In genomic region chr11:120483448-120483934, GRCm38 (mm10) we compare ENCODE assay signal across 8 mouse cellular contexts. TPM values are rescaled to one million over a fixed set of nuclear protein-coding genes. Genes with fewer than 3 reads are reported as not detected.
DNase-seq lines count a peak whose midpoint lies in the region; ATAC-seq and TF ChIP-seq lines count a peak whose summit lies in the region.

No protein-coding gene starts in this region.

- no peaks in the 10 kb centered on the region for H3K27me3 ChIP-seq in heart, embryonic 11.5 days (ENCODE audit: control insufficient read depth, insufficient read depth, low read length)
- H3K27me3 ChIP-seq in G1E (ENCODE audit: insufficient read depth, low read length), result no peaks in the 10 kb centered on the region
- H3K27me3 ChIP-seq in hindbrain, embryonic 12.5 days, result no peaks in the 10 kb centered on the region
- no peaks in the 10 kb centered on the region for H3K27me3 ChIP-seq in midbrain, embryonic 10.5 days (ENCODE audit: low read depth, poor library complexity, severe bottlenecking)
- no peaks in the 10 kb centered on the region for H3K27me3 ChIP-seq in cerebellum, adult 2 months (ENCODE audit: control insufficient read depth, insufficient read depth, low read length)

- no peak for ATAC-seq in heart, embryonic 11.5 days (replicated peaks; ENCODE audit: insufficient number of reproducible peaks, low FRiP score, low TSS enrichment)
- ATAC-seq in G1E (ENCODE audit: extremely low read depth, insufficient number of reproducible peaks, low FRiP score, poor library complexity, severe bottlenecking), result no peak
- ATAC-seq in hindbrain, embryonic 12.5 days (ENCODE audit: low FRiP score), result no peak

- H3K4me1 ChIP-seq in heart, embryonic 11.5 days (ENCODE audit: control insufficient read depth, insufficient read depth, low read length), result peaks cover 14% of the 10 kb centered on the region
- H3K4me1 ChIP-seq in G1E (ENCODE audit: insufficient read depth, low read depth, low read length), result peaks cover 52% of the 10 kb centered on the region
- peaks cover 18% of the 10 kb centered on the region for H3K4me1 ChIP-seq in hindbrain, embryonic 12.5 days
- H3K4me1 ChIP-seq in midbrain, embryonic 10.5 days, result peaks cover 23% of the 10 kb centered on the region
- H3K4me1 ChIP-seq in cerebellum, adult 2 months (ENCODE audit: control insufficient read depth, insufficient read depth, low read length), result no peaks in the 10 kb centered on the region

- TF ChIP-seq POLR2A in cerebellum, adult 2 months (IDR thresholded peaks at IDR 0.05; ENCODE audit: borderline replicate concordance, insufficient read depth, low read length), result no peak

- H3K9me3 ChIP-seq in heart, embryonic 11.5 days (replicated peaks; ENCODE audit: control insufficient read depth, low read length), result no peaks in the 10 kb centered on the region
- H3K9me3 ChIP-seq in G1E (replicated peaks), result no peaks in the 10 kb centered on the region
- H3K9me3 ChIP-seq in hindbrain, embryonic 12.5 days (replicated peaks), result no peaks in the 10 kb centered on the region
- no peaks in the 10 kb centered on the region for H3K9me3 ChIP-seq in midbrain, embryonic 10.5 days (replicated peaks)

- TF ChIP-seq CTCF in G1E (IDR thresholded peaks at IDR 0.05; ENCODE audit: low read depth, low read length), result no peak
- TF ChIP-seq CTCF in cerebellum, adult 2 months (IDR thresholded peaks at IDR 0.05; ENCODE audit: borderline replicate concordance, insufficient read depth, low read depth, low read length), result no peak

- DNase-seq in heart, postnatal 10 days, result no peak
- no peak for DNase-seq in G1E (ENCODE audit: low spot score)
- DNase-seq in midbrain, embryonic 10.5 days (ENCODE audit: low spot score), result no peak
- no peak for DNase-seq in right cerebral cortex, postnatal 25 days
- DNase-seq in cerebellum, adult 2 months, result no peak
- DNase-seq in adrenal gland, postnatal 10 days, result no peak

- 83% methylated on average over 7 of the region's 7 CpGs for WGBS in heart, embryonic 11.5 days (ENCODE audit: insufficient replicate concordance)
- 93% methylated on average over 7 of the region's 7 CpGs for WGBS in hindbrain, embryonic 12.5 days
- 87% methylated on average over 7 of the region's 7 CpGs for WGBS in midbrain, embryonic 10.5 days
- 65% methylated on average over 7 of the region's 7 CpGs for WGBS in cerebellum, adult 2 months

- intact Hi-C loops in heart, postnatal 10 days (cut with DNase I), result no loop called here

- H3K4me2 ChIP-seq in heart, embryonic 11.5 days, result peak overlapping the region; percentile 74
- peak overlapping the region; percentile 93 for H3K4me2 ChIP-seq in hindbrain, embryonic 12.5 days (replicated peaks)

- H3K9ac ChIP-seq in heart, embryonic 11.5 days (ENCODE audit: low read depth, low read length), result peak overlapping the region; percentile 96
- H3K9ac ChIP-seq in hindbrain, embryonic 12.5 days, result peak overlapping the region; percentile 92

- peak overlapping the region; percentile 80 for H3K4me3 ChIP-seq in heart, embryonic 11.5 days (ENCODE audit: low read depth, low read length)
- H3K4me3 ChIP-seq in G1E (ENCODE audit: low read depth, low read length), result peak overlapping the region; percentile 97; the same call in 1 of the 2 replicates
- peak overlapping the region; percentile 97 for H3K4me3 ChIP-seq in hindbrain, embryonic 12.5 days
- peak overlapping the region; percentile 99 for H3K4me3 ChIP-seq in midbrain, embryonic 10.5 days
- no peak overlapping the region for H3K4me3 ChIP-seq in cerebellum, adult 2 months (replicated peaks; ENCODE audit: insufficient read depth, low read depth, low read length)

- peaks cover 48% of the 10 kb centered on the region for H3K36me3 ChIP-seq in heart, embryonic 11.5 days (ENCODE audit: control insufficient read depth, insufficient read depth, low read length)
- peaks cover 85% of the 10 kb centered on the region for H3K36me3 ChIP-seq in G1E (replicated peaks)
- peaks cover 76% of the 10 kb centered on the region for H3K36me3 ChIP-seq in hindbrain, embryonic 12.5 days
- peaks cover 85% of the 10 kb centered on the region for H3K36me3 ChIP-seq in midbrain, embryonic 10.5 days

- no peak overlapping the region for H3K27ac ChIP-seq in heart, embryonic 11.5 days (ENCODE audit: low read depth, low read length)
- peak overlapping the region; percentile 89 for H3K27ac ChIP-seq in hindbrain, embryonic 12.5 days
- peak overlapping the region; percentile 93 for H3K27ac ChIP-seq in midbrain, embryonic 10.5 days (replicated peaks)
- no peak overlapping the region for H3K27ac ChIP-seq in cerebellum, adult 2 months (ENCODE audit: insufficient read depth, low read length)

RNA-seq across cellular contexts. Expression of gene Mrpl12, which starts 0.9 kb away (rescaled TPM):
- 222 and 232 TPM in 2 replicates for polyA plus RNA-seq in heart, embryonic 11.5 days (2014; fragmentation: Nextera tagmentation; extraction: Ambion mirVana)
- total RNA-seq in heart, postnatal 10 days (2021), result 100 to 1,000 TPM; 227 to 233 TPM
- total RNA-seq in G1E (2014; fragmentation: Nextera tagmentation), result 60.5 and 63.2 TPM in 2 replicates
- total RNA-seq in G1E (2017), result 125 and 140 TPM in 2 replicates
- 514 and 633 TPM in 2 replicates for polyA plus RNA-seq in G1E (2012)
- polyA plus RNA-seq in hindbrain, embryonic 12.5 days (2016; fragmentation: Nextera tagmentation; extraction: Ambion mirVana), result 104 and 108 TPM in 2 replicates
- polyA plus RNA-seq in midbrain, embryonic 10.5 days (2016; fragmentation: Nextera tagmentation; extraction: Ambion mirVana), result 167 and 194 TPM in 2 replicates
- 108 and 119 TPM in 2 replicates for polyA plus RNA-seq in cerebellum, adult 2 months (2012; rRNA removed)
- total RNA-seq in adrenal gland, postnatal 10 days (2021), result 100 to 1,000 TPM; 179 to 189 TPM

RNA-seq across cellular contexts. Expression of gene Slc25a10, which starts 8.1 kb away (rescaled TPM):
- 44.2 and 48.3 TPM in 2 replicates for polyA plus RNA-seq in heart, embryonic 11.5 days (2014; fragmentation: Nextera tagmentation; extraction: Ambion mirVana)
- 10 to 100 TPM; 24.8 to 25.0 TPM for total RNA-seq in heart, postnatal 10 days (2021)
- 18.2 and 18.7 TPM in 2 replicates for total RNA-seq in G1E (2014; fragmentation: Nextera tagmentation)
- total RNA-seq in G1E (2017), result 22.1 and 27.6 TPM in 2 replicates
- polyA plus RNA-seq in G1E (2012), result 38.7 and 45.3 TPM in 2 replicates
- 37.7 and 38.0 TPM in 2 replicates for polyA plus RNA-seq in hindbrain, embryonic 12.5 days (2016; fragmentation: Nextera tagmentation; extraction: Ambion mirVana)
- 50.1 and 53.4 TPM in 2 replicates for polyA plus RNA-seq in midbrain, embryonic 10.5 days (2016; fragmentation: Nextera tagmentation; extraction: Ambion mirVana)
- 38.9 and 39.3 TPM in 2 replicates for polyA plus RNA-seq in cerebellum, adult 2 months (2012; rRNA removed)
- total RNA-seq in adrenal gland, postnatal 10 days (2021), result 10 to 100 TPM; 58.5 to 60.9 TPM

RNA-seq across cellular contexts. Expression of gene Arl16, which starts 16.1 kb away (rescaled TPM):
- 43.6 and 48.4 TPM in 2 replicates for polyA plus RNA-seq in heart, embryonic 11.5 days (2014; fragmentation: Nextera tagmentation; extraction: Ambion mirVana)
- total RNA-seq in heart, postnatal 10 days (2021), result 10 to 100 TPM; 13.6 to 16.5 TPM
- total RNA-seq in G1E (2014; fragmentation: Nextera tagmentation) (18.0 and 24.5 TPM in 2 replicates), G1E (2017) (17.0 and 24.5 TPM in 2 replicates)
- 21.0 and 26.0 TPM in 2 replicates for polyA plus RNA-seq in G1E (2012)
- 57.1 and 58.4 TPM in 2 replicates for polyA plus RNA-seq in hindbrain, embryonic 12.5 days (2016; fragmentation: Nextera tagmentation; extraction: Ambion mirVana)
- 61.8 and 64.0 TPM in 2 replicates for polyA plus RNA-seq in midbrain, embryonic 10.5 days (2016; fragmentation: Nextera tagmentation; extraction: Ambion mirVana)
- polyA plus RNA-seq in cerebellum, adult 2 months (2012; rRNA removed), result 42.7 and 56.5 TPM in 2 replicates
- 10 to 100 TPM; 20.6 to 20.9 TPM for total RNA-seq in adrenal gland, postnatal 10 days (2021)

RNA-seq across cellular contexts. Expression of gene Ccdc137, which starts 25.6 kb away (rescaled TPM):
- polyA plus RNA-seq in heart, embryonic 11.5 days (2014; fragmentation: Nextera tagmentation; extraction: Ambion mirVana), result 21.3 and 27.5 TPM in 2 replicates
- 1 to 10 TPM; 6.4 to 7.9 TPM for total RNA-seq in heart, postnatal 10 days (2021)
- total RNA-seq in G1E (2014; fragmentation: Nextera tagmentation) (32.4 and 41.7 TPM in 2 replicates), G1E (2017) (41.2 and 42.8 TPM in 2 replicates)
- 44.7 and 55.5 TPM in 2 replicates for polyA plus RNA-seq in G1E (2012)
- 33.8 and 35.5 TPM in 2 replicates for polyA plus RNA-seq in hindbrain, embryonic 12.5 days (2016; fragmentation: Nextera tagmentation; extraction: Ambion mirVana)
- 38.9 and 41.8 TPM in 2 replicates for polyA plus RNA-seq in midbrain, embryonic 10.5 days (2016; fragmentation: Nextera tagmentation; extraction: Ambion mirVana)
- 27.3 and 28.3 TPM in 2 replicates for polyA plus RNA-seq in cerebellum, adult 2 months (2012; rRNA removed)
- 10 to 100 TPM; 16.1 to 18.8 TPM for total RNA-seq in adrenal gland, postnatal 10 days (2021)

RNA-seq across cellular contexts. Expression of gene Oxld1, which starts 25.6 kb away (rescaled TPM):
- polyA plus RNA-seq in heart, embryonic 11.5 days (2014; fragmentation: Nextera tagmentation; extraction: Ambion mirVana), result 16.9 and 19.6 TPM in 2 replicates
- total RNA-seq in heart, postnatal 10 days (2021), result 10 to 100 TPM; 33.5 to 35.2 TPM
- total RNA-seq in G1E (2014; fragmentation: Nextera tagmentation) (15.2 and 17.4 TPM in 2 replicates), G1E (2017) (24.9 and 25.6 TPM in 2 replicates)
- polyA plus RNA-seq in G1E (2012), result 16.7 and 17.1 TPM in 2 replicates
- polyA plus RNA-seq in hindbrain, embryonic 12.5 days (2016; fragmentation: Nextera tagmentation; extraction: Ambion mirVana), result 10.6 and 11.3 TPM in 2 replicates
- 9.0 and 11.8 TPM in 2 replicates for polyA plus RNA-seq in midbrain, embryonic 10.5 days (2016; fragmentation: Nextera tagmentation; extraction: Ambion mirVana)
- polyA plus RNA-seq in cerebellum, adult 2 months (2012; rRNA removed), result 15.5 and 20.0 TPM in 2 replicates
- 10 to 100 TPM; 59.0 to 82.0 TPM for total RNA-seq in adrenal gland, postnatal 10 days (2021)

Comparison
In these comparisons a context has a peak if more than half of its experiments do, and no peak if none do; other contexts are left out.
1. H3K27ac ChIP-seq: peak in hindbrain, embryonic 12.5 days (single experiment) and midbrain, embryonic 10.5 days (single experiment); none in heart, embryonic 11.5 days (single experiment) and cerebellum, adult 2 months (single experiment).